Mouse (Mus musculus): Measurements from ENCODE around the gene D230025D16Rik.
A peak's percentile ranks its signal among the peaks of the same experiment; 100 is the strongest.

Gene D230025D16Rik

GRCm38 (mm10) chr8:105294776-105295175 is 69.8 kb downstream of the D230025D16Rik start:
- DNase-seq: no peak

- peak; percentile 27 for DNase-seq
Observed at GRCm38 (mm10) chr8:105295256-105295655, 70.3 kb downstream of the D230025D16Rik start.

GRCm38 (mm10) chr8:105295895-105296573 is 71.1 kb downstream of the D230025D16Rik start, which contains the start of gene Exoc3l:
Exoc3l (minus strand) TSS chr8:105296101.
- no peak for DNase-seq

- DNase-seq: peak; percentile 87
Observed at GRCm38 (mm10) chr8:105297511-105298192, 72.7 kb downstream of the D230025D16Rik start, which contains the start of gene E2f4. E2f4 (plus strand) TSS chr8:105297663.

GRCm38 (mm10) chr8:105298351-105299252 is 73.7 kb downstream of the D230025D16Rik start:
- peak; percentile 25 for DNase-seq

- peak; percentile 25 for DNase-seq
Observed at GRCm38 (mm10) chr8:105299962-105300361, 75.0 kb downstream of the D230025D16Rik start.

All from cerebellum, adult 11 months (tissue).